Mouse (Mus musculus): ENCODE measurements at regions not wholly inside any gene's neighbourhood (a gene's known extent, or its start where the extent isn't known, plus 50 kb on each side); places are given as distances from the start of the nearest gene placed in this dataset.

DNA sequence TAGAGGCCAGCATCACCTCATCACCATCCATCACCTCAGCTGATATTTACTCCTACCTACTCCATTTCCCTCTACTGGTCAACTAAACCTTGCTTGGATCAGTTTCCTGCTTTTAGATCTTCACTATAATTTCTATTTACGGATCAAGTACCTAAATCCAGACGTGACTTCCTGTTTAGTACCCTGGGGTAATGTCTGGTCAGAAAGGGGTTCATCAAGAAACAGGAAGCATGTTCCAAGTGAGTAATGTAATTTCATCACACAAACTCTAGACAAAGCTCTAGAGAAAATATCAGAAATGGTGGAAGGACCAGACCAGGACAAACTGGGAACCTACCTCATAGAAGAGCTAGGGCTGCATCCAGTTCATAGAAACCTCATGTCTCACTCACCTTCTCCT is 250.2 kb upstream of the Sash1 start:
- Histone ChIP-seq H3K27ac (no peak overlapping the region), H3K4me1 (peaks cover 2% of the 10 kb centered on the region; the same call in 1 of the 2 replicates), H3K27me3 (no peaks in the 10 kb centered on the region), H3K36me3 (ENCODE audit: poor library complexity, severe bottlenecking) (no peaks in the 10 kb centered on the region), H3K4me2 (no peak overlapping the region), H3K4me3 (no peak overlapping the region), H3K9ac (no peak overlapping the region), H3K9me3 (replicated peaks) (no peaks in the 10 kb centered on the region)
- WGBS: 93% methylated on average over 2 of the region's 2 CpGs
- ATAC-seq: no peak

DNA sequence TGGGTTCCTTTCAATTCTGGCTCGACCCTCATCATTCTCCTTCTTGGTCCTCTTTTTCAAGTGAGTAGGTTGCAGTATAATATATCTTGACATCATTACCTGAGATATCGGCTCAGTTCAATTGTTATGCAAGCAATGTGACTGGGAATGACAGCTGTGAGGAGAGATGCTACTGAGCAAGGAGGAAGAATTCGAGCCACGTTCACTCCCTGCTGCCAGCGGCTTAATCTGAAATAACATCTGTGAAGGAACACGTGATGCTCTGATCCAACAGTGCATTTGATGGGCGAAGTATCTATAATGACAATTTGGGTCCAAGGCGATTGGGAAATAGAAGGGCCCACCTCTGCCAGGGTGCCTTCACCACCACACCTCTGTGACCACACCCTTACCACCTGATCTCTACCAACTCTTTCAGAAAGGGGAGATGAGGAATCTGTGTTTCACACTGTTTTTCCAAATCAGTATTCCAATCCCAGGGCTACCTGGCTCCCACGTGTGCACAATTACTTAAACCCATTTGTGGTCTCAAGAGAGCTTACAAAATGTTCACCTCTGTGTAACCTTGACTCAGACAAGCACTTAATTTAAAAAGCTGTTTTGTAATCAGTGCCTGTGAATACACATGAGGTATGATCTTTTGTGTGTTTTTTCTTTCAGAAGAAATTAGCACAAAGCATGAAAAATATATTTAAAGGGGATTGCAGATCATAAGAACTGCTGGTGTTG is 248.6 kb upstream of the Sash1 start:
- H3K4me1 ChIP-seq: peaks cover 2% of the 10 kb centered on the region; the same call in 1 of the 2 replicates
- H3K27ac ChIP-seq: no peak overlapping the region
- no peak overlapping the region for H3K4me2 ChIP-seq
- H3K4me3 ChIP-seq: no peak overlapping the region
- H3K36me3 ChIP-seq (ENCODE audit: poor library complexity, severe bottlenecking): no peaks in the 10 kb centered on the region
- H3K9ac ChIP-seq: no peak overlapping the region
- no peaks in the 10 kb centered on the region for H3K9me3 ChIP-seq (replicated peaks)
- no peaks in the 10 kb centered on the region for H3K27me3 ChIP-seq
- no peak for ATAC-seq
- WGBS: 75% methylated on average over 9 of the region's 9 CpGs

DNA sequence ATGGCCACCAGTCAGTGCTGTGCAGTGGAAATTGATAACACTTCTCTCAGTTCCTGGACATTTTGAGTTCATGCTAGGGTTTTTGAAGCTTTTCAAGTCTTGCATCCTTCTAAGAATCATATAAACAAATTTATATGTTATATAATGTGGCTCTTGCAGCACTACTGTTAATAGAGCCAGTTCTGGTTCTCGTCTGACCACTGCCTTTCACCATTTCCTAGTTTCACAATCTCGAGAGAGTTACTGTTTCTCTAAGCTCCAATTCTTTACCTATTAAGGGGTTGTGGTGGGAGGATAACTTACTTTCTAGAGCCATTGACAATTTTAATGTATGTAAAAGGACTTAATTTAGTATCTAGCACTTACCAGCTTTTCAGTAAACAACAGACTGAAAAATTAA is 244.2 kb upstream of the Sash1 start:
- no peak overlapping the region for H3K9ac ChIP-seq
- no peak overlapping the region for H3K27ac ChIP-seq
- peaks cover 2% of the 10 kb centered on the region; the same call in 1 of the 2 replicates for H3K4me1 ChIP-seq
- 80% methylated on average over 2 of the region's 2 CpGs for WGBS
- no peaks in the 10 kb centered on the region for H3K27me3 ChIP-seq
- H3K4me3 ChIP-seq: no peak overlapping the region
- no peaks in the 10 kb centered on the region for H3K9me3 ChIP-seq (replicated peaks)
- no peak for ATAC-seq
- H3K36me3 ChIP-seq (ENCODE audit: poor library complexity, severe bottlenecking): no peaks in the 10 kb centered on the region
- no peak overlapping the region for H3K4me2 ChIP-seq

DNA sequence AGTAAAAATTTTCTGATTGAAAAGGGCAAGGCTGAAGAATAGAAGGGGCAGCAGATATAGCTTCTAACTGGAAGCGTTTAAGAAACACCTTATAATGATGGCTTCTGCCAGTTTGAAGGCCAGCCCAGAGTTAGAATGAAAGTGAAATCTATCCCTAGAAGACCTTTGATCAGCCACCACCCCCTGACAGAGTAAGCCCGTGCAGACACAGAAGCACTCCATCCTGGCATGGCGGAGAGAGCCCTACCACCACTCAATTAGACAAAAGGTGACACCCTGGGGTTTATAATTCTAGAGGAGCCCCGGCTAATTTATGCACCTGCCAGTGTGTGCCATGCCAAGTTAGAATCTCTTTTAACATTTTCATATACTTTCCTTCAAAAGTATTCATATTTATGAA is 233.4 kb upstream of the Sash1 start:
- Histone ChIP-seq H3K4me3 (no peak overlapping the region), H3K27me3 (no peaks in the 10 kb centered on the region), H3K27ac (no peak overlapping the region), H3K4me1 (peaks cover 15% of the 10 kb centered on the region), H3K4me2 (no peak overlapping the region), H3K36me3 (ENCODE audit: poor library complexity, severe bottlenecking) (no peaks in the 10 kb centered on the region), H3K9ac (no peak overlapping the region), H3K9me3 (replicated peaks) (no peaks in the 10 kb centered on the region)
- WGBS: 4% methylated on average over 4 of the region's 4 CpGs
- no peak for ATAC-seq

DNA sequence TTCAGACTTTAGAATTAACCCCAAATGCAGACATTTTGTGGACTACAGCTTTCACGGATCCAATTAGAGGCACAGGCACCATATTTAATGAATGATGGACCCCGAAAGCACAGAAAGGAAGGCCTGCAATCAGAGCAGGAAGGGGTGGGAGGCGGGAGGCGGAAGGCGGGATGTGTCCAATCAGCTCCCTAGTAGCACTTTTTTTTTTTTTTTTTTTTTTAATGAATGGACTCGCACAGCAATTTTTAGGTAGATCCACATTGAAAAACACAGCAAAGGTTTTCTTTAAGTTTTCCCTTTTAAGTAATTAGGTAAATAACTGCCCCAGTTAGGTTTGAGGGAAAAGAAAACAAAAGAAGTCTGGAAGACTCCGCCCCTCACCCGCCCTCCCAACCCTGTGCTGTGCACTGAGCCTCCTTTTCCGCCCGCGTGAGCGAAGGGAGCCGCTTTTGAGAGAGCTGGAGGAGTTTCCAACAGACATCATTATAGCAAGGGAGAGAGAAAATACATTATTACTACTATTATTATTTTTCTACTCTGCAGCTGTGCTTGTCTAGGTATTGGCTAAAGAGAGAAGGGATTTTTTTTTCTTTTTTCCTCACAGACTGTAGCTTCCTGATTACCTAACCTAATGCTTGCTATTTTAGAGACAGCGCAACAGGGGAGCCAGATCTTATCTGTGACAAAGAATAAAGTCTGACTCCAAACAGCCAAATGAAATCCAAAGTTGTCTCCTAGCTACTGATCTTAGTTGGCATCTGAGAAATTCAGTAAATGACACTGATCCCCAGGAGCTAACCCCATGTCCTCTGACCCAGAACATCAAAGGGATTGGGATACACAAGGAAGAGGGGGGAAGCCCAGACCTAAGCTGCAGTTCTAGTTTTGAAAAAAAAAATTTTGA is 232.0 kb upstream of the Sash1 start:
- Histone ChIP-seq H3K9me3 (replicated peaks) (no peaks in the 10 kb centered on the region), H3K4me1 (peaks cover 15% of the 10 kb centered on the region), H3K27me3 (no peaks in the 10 kb centered on the region), H3K4me3 (peak overlapping the region; percentile 24), H3K9ac (peak overlapping the region; percentile 22; the same call in 1 of the 2 replicates), H3K27ac (no peak overlapping the region), H3K36me3 (ENCODE audit: poor library complexity, severe bottlenecking) (no peaks in the 10 kb centered on the region), H3K4me2 (peak overlapping the region; percentile 53)
- peak; percentile 91 for ATAC-seq
- WGBS: 11% methylated on average over 14 of the region's 14 CpGs

DNA sequence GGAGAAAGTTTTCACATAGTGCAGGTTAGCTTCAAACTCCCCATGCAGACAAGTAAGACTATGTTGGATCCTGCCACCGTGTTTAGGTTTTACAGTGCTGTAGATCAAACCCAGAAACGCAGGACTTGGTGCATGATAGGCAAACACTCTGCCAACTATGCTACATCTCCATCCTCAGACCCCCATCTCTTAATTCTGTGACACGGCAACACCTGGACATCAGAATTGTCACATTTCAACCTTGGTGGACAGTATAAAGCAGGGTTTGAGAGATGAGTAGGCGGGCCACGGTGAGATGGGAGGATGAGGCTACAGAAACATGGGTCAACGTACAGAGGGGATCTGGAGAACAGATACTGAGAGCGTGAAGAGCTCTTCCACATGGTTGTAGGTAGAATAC is 231.3 kb upstream of the Sash1 start:
- WGBS: 85% methylated on average over 7 of the region's 7 CpGs
- no peaks in the 10 kb centered on the region for H3K36me3 ChIP-seq (ENCODE audit: poor library complexity, severe bottlenecking)
- ATAC-seq: peak; percentile 44
- H3K27ac ChIP-seq: no peak overlapping the region
- H3K9ac ChIP-seq: peak overlapping the region; percentile 22; the same call in 1 of the 2 replicates
- H3K9me3 ChIP-seq (replicated peaks): no peaks in the 10 kb centered on the region
- peaks cover 15% of the 10 kb centered on the region for H3K4me1 ChIP-seq
- H3K4me3 ChIP-seq: peak overlapping the region; percentile 24
- peak overlapping the region; percentile 53 for H3K4me2 ChIP-seq
- no peaks in the 10 kb centered on the region for H3K27me3 ChIP-seq

DNA sequence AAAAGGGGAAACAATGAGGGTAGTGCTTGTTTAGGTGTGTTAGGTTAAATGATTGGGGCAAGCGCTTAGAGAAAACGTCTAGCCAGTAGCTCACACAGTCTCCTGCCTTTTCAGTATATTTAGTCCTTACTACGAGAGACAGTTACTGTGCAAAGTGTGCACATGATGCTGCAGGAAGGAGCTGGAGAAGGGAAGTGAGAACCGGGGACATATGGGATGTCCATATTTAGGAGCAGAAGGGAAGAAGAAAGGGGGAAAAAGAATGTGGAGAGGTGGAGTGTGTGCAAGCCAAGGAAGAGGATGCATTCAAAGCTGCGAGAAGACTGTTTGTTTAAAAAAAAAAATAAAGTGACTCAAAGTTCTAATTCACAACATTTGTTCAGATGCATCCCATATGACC is 227.8 kb upstream of the Sash1 start:
- no peak overlapping the region for H3K4me3 ChIP-seq
- no peak overlapping the region for H3K4me2 ChIP-seq
- 0 out of 2 replicates have a peak, but pooled peaks cover 3% of the 10 kb centered on the region for H3K9me3 ChIP-seq (replicated peaks)
- ATAC-seq: no peak
- H3K4me1 ChIP-seq: peaks cover 8% of the 10 kb centered on the region
- H3K27ac ChIP-seq: no peak overlapping the region
- no peak overlapping the region for H3K9ac ChIP-seq
- H3K27me3 ChIP-seq: no peaks in the 10 kb centered on the region
- no peaks in the 10 kb centered on the region for H3K36me3 ChIP-seq (ENCODE audit: poor library complexity, severe bottlenecking)
- 88% methylated on average over 5 of the region's 5 CpGs for WGBS

DNA sequence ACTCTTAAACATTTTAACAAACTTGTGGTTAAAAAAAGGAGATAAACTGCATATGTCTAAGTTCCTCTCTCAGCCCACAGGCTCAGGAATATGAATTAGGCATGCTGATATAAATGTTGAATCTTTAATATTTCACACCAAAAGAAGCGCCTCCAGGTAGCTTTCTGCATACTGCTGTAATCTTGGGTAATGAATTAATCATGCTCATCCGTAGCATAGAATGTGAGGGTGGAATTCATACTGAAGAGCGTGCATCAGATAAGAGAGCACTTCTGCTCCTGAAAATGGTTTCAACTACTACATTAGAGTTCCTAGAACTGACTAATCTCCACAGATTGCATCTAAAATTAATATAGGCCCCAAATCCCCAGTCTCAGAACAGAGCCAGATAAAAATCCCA is 225.2 kb upstream of the Sash1 start:
- no peak for ATAC-seq
- H3K4me3 ChIP-seq: no peak overlapping the region
- H3K27ac ChIP-seq: no peak overlapping the region
- no peak overlapping the region for H3K9ac ChIP-seq
- H3K4me2 ChIP-seq: no peak overlapping the region
- H3K27me3 ChIP-seq: no peaks in the 10 kb centered on the region
- WGBS: 93% methylated on average over 3 of the region's 3 CpGs
- no peaks in the 10 kb centered on the region for H3K36me3 ChIP-seq (ENCODE audit: poor library complexity, severe bottlenecking)
- no peaks in the 10 kb centered on the region for H3K4me1 ChIP-seq
- 0 out of 2 replicates have a peak, but pooled peaks cover 3% of the 10 kb centered on the region for H3K9me3 ChIP-seq (replicated peaks)

DNA sequence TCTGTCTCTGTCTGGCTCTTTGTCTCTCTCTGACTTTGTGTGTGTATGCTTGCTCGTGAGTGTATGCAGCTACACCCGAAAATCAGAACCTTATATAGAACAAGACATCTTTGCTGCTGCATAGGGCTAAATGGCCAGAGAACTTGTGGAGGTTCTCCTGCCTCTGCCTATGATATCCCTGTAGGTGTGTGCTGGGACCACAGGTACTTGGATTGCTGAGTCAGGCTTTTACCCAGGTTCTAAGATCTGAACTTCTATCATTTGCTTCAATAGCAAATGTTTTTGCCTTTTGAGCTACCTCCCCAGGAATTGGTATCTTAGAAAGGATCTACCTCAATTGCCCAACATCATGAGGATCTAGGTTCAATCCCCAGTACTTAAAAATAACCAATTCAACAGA is 210.3 kb upstream of the Sash1 start:
- H3K36me3 ChIP-seq (ENCODE audit: poor library complexity, severe bottlenecking): no peaks in the 10 kb centered on the region
- no peaks in the 10 kb centered on the region for H3K27me3 ChIP-seq
- ATAC-seq: no peak
- peaks cover 7% of the 10 kb centered on the region for H3K4me1 ChIP-seq
- no peak overlapping the region for H3K4me2 ChIP-seq
- H3K27ac ChIP-seq: no peak overlapping the region
- H3K9ac ChIP-seq: no peak overlapping the region
- no peaks in the 10 kb centered on the region for H3K9me3 ChIP-seq (replicated peaks)
- H3K4me3 ChIP-seq: no peak overlapping the region
- 91% methylated on average over 2 of the region's 2 CpGs for WGBS

DNA sequence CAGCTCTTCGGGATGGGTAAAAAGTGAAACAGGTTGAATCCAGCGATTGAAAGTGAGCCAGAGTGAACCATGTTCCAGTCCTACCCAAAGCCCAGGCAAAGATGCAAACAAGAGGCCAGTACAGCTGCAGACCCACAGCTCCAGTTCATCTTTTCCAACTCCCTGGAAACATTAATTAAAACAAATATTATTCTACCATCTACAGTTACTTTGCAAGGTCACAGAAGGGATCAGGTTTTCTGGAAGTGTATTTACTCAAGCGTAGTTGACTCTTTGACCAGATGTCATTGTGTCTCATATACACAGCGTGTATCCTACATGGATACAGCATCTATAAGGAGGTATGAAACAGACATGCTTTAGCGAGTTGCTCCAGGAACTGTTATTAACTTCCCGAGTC is 209.3 kb upstream of the Sash1 start:
- WGBS: 89% methylated on average over 6 of the region's 6 CpGs
- H3K4me3 ChIP-seq: no peak overlapping the region

DNA sequence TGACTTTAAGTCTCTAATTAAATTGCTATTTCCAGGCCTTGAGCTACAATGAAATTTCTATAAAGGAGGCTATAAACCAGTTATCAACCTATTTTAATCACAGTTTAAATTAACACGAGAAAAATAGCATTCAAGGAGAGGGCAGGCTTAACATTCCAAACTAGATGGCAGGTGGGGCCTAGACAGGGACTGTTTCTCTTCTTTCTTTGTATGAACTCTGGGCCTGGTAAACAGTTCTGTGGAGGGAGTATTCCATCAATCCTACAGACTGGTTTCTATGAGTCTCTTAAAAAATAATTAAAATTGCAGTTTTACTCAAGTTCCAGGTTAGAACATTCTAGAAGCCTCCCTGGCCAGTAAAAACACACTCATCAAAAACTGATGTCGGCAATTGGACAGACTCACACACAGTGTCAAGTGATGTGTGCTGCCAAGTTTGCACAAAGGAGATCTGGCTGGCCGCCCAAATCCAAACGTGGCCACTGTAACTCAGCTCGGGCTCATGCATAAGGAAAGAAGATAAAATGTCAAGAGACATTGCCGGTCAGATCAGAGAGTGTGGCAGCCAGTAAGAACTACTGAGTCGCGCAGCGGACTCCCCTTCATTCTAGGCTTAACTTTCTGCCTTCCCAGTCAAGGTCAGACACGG is 206.5 kb upstream of the Sash1 start:
- no peaks in the 10 kb centered on the region for H3K36me3 ChIP-seq (ENCODE audit: poor library complexity, severe bottlenecking)

More for the DNA sequence above, 209.3 kb upstream of the Sash1 start:
- ATAC-seq: no peak
- no peak overlapping the region for H3K27ac ChIP-seq
- H3K4me2 ChIP-seq: no peak overlapping the region
- no peak overlapping the region for H3K9ac ChIP-seq
- peaks cover 7% of the 10 kb centered on the region for H3K4me1 ChIP-seq
- no peaks in the 10 kb centered on the region for H3K27me3 ChIP-seq
- no peaks in the 10 kb centered on the region for H3K36me3 ChIP-seq (ENCODE audit: poor library complexity, severe bottlenecking)
- H3K9me3 ChIP-seq (replicated peaks): no peaks in the 10 kb centered on the region

DNA sequence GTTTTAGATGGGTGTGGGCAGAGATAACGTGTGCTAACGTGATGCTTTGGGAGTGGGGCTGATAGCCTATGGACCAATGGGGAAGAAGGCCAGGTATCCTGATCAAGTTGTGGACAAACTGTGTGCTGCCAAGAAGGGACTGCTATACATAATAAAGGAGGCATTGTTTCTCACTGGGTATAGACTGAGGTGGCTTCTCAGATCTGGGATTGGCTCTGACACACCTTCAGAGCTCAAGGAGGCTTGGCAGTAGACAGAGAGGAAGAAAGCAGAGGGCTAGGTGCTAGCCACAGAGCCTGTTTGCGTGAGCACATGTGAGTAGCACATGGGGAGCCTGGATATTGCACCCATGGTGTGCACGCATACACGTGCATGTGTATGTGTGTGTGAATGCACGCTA is 205.1 kb upstream of the Sash1 start:
- Histone ChIP-seq H3K4me1 (peaks cover 7% of the 10 kb centered on the region), H3K9ac (no peak overlapping the region), H3K36me3 (ENCODE audit: poor library complexity, severe bottlenecking) (no peaks in the 10 kb centered on the region), H3K9me3 (replicated peaks) (no peaks in the 10 kb centered on the region), H3K4me2 (no peak overlapping the region), H3K27me3 (no peaks in the 10 kb centered on the region), H3K4me3 (no peak overlapping the region), H3K27ac (no peak overlapping the region)
- WGBS: 88% methylated on average over 6 of the region's 6 CpGs
- ATAC-seq: no peak

More for the DNA sequence above, 206.5 kb upstream of the Sash1 start:
- H3K9ac ChIP-seq: no peak overlapping the region
- WGBS: 49% methylated on average over 10 of the region's 10 CpGs
- H3K4me3 ChIP-seq: no peak overlapping the region
- H3K4me1 ChIP-seq: peaks cover 7% of the 10 kb centered on the region
- ATAC-seq: peak; percentile 89
- no peaks in the 10 kb centered on the region for H3K9me3 ChIP-seq (replicated peaks)
- no peaks in the 10 kb centered on the region for H3K27me3 ChIP-seq
- no peak overlapping the region for H3K27ac ChIP-seq
- no peak overlapping the region for H3K4me2 ChIP-seq

Data from forebrain, embryonic 13.5 days (tissue).